ENCODE assay signal across 8 mouse cellular contexts in genomic region chr4:151863511-151863910, GRCm38 (mm10). TPM values are rescaled to one million over a fixed set of nuclear protein-coding genes. Genes with fewer than 3 reads are reported as not detected.
DNase-seq lines count a peak whose midpoint lies in the region; ATAC-seq lines count a peak whose summit lies in the region.

No protein-coding gene starts in this region.

- no peaks in the 10 kb centered on the region for H3K27me3 ChIP-seq in heart, embryonic 15.5 days
- no peaks in the 10 kb centered on the region; the same call in 1 of the 2 replicates for H3K27me3 ChIP-seq in embryonic facial prominence, embryonic 10.5 days (replicated peaks; ENCODE audit: low read depth, poor library complexity, severe bottlenecking)
- H3K27me3 ChIP-seq in hindbrain, embryonic 15.5 days = peaks cover 2% of the 10 kb centered on the region; the same call in 1 of the 2 replicates
- H3K27me3 ChIP-seq in midbrain, embryonic 14.5 days (ENCODE audit: control insufficient read depth, insufficient read depth, low read length) = no peaks in the 10 kb centered on the region

- H3K9me3 ChIP-seq in heart, embryonic 15.5 days (replicated peaks) = no peaks in the 10 kb centered on the region
- no peaks in the 10 kb centered on the region for H3K9me3 ChIP-seq in embryonic facial prominence, embryonic 10.5 days
- no peaks in the 10 kb centered on the region for H3K9me3 ChIP-seq in hindbrain, embryonic 15.5 days
- no peaks in the 10 kb centered on the region for H3K9me3 ChIP-seq in midbrain, embryonic 14.5 days (ENCODE audit: control insufficient read depth, low read length)

- DNase-seq in heart, adult 8-10 months (ENCODE audit: low spot score) = no peak
- DNase-seq in embryonic facial prominence, embryonic 10.5 days (ENCODE audit: low spot score) = no peak
- no peak for DNase-seq in midbrain, embryonic 14.5 days
- DNase-seq in embryo, embryonic 9.5 days (ENCODE audit: extremely low spot score) = no peak
- DNase-seq in ovary, postnatal 10 days (ENCODE audit: low spot score) = no peak
- no peak for DNase-seq in kidney, postnatal 4 days

- ATAC-seq in heart, embryonic 15.5 days (replicated peaks; ENCODE audit: insufficient number of reproducible peaks, insufficient read depth, low FRiP score, low read depth) = no peak
- no peak for ATAC-seq in hindbrain, embryonic 15.5 days (ENCODE audit: low FRiP score, low read depth)
- no peak for ATAC-seq in midbrain, embryonic 14.5 days (ENCODE audit: low FRiP score, low TSS enrichment)

- H3K4me3 ChIP-seq in heart, embryonic 15.5 days = peak overlapping the region; percentile 88
- peak overlapping the region; percentile 83 for H3K4me3 ChIP-seq in embryonic facial prominence, embryonic 10.5 days
- 0 out of 2 replicates have a peak overlapping the region, but pooled peaks have one; percentile 66 for H3K4me3 ChIP-seq in hindbrain, embryonic 15.5 days
- H3K4me3 ChIP-seq in midbrain, embryonic 14.5 days (replicated peaks; ENCODE audit: low read depth, low read length) = peak overlapping the region; percentile 64

- peak overlapping the region; percentile 98; the same call in 1 of the 2 replicates for H3K27ac ChIP-seq in heart, embryonic 15.5 days
- no peak overlapping the region for H3K27ac ChIP-seq in embryonic facial prominence, embryonic 10.5 days (replicated peaks)
- no peak overlapping the region for H3K27ac ChIP-seq in hindbrain, embryonic 15.5 days (replicated peaks)
- no peak overlapping the region for H3K27ac ChIP-seq in midbrain, embryonic 14.5 days (replicated peaks; ENCODE audit: low read depth, low read length)

- no peaks in the 10 kb centered on the region for H3K36me3 ChIP-seq in heart, embryonic 15.5 days
- H3K36me3 ChIP-seq in embryonic facial prominence, embryonic 10.5 days (replicated peaks) = peaks cover 5% of the 10 kb centered on the region; the same call in 1 of the 2 replicates
- H3K36me3 ChIP-seq in hindbrain, embryonic 15.5 days = no peaks in the 10 kb centered on the region
- peaks cover 2% of the 10 kb centered on the region; the same call in 1 of the 2 replicates for H3K36me3 ChIP-seq in midbrain, embryonic 14.5 days (ENCODE audit: control insufficient read depth, insufficient read depth, low read length)

- no peak overlapping the region for H3K9ac ChIP-seq in heart, embryonic 15.5 days
- 0 out of 2 replicates have a peak overlapping the region, but pooled peaks have one; percentile 55 for H3K9ac ChIP-seq in hindbrain, embryonic 15.5 days
- no peak overlapping the region for H3K9ac ChIP-seq in midbrain, embryonic 14.5 days (replicated peaks; ENCODE audit: low read length)

- 63% methylated on average over 9 of the region's 9 CpGs for WGBS in heart, embryonic 15.5 days
- 56% methylated on average over 9 of the region's 9 CpGs for WGBS in embryonic facial prominence, embryonic 10.5 days
- 61% methylated on average over 9 of the region's 9 CpGs for WGBS in hindbrain, embryonic 15.5 days
- 51% methylated on average over 9 of the region's 9 CpGs for WGBS in midbrain, embryonic 14.5 days

- peaks cover 24% of the 10 kb centered on the region for H3K4me1 ChIP-seq in heart, embryonic 15.5 days (replicated peaks)
- peaks cover 18% of the 10 kb centered on the region for H3K4me1 ChIP-seq in embryonic facial prominence, embryonic 10.5 days
- peaks cover 28% of the 10 kb centered on the region for H3K4me1 ChIP-seq in hindbrain, embryonic 15.5 days (replicated peaks)
- H3K4me1 ChIP-seq in midbrain, embryonic 14.5 days (ENCODE audit: control insufficient read depth, insufficient read depth, low read length) = peaks cover 15% of the 10 kb centered on the region; the same call in 1 of the 2 replicates

- H3K4me2 ChIP-seq in heart, embryonic 15.5 days = peak overlapping the region; percentile 88
- H3K4me2 ChIP-seq in hindbrain, embryonic 15.5 days = peak overlapping the region; percentile 87
- peak overlapping the region; percentile 65 for H3K4me2 ChIP-seq in midbrain, embryonic 14.5 days (ENCODE audit: low read length)

RNA-seq across cellular contexts. Expression of gene Camta1, which starts 1.8 kb away (rescaled TPM):
- 116 and 165 TPM in 2 replicates for polyA plus RNA-seq in heart, embryonic 15.5 days (2015; fragmentation: Nextera tagmentation; extraction: Ambion mirVana)
- 100 to 1,000 TPM; 185 to 232 (median 202) TPM for total RNA-seq in heart, adult 8-10 months (2022)
- 104 and 110 TPM in 2 replicates for polyA plus RNA-seq in embryonic facial prominence, embryonic 10.5 days (2016; fragmentation: Nextera tagmentation; extraction: Ambion mirVana)
- polyA plus RNA-seq in hindbrain, embryonic 15.5 days (2015; fragmentation: Nextera tagmentation; extraction: Ambion mirVana) = 150 and 162 TPM in 2 replicates
- polyA plus RNA-seq in midbrain, embryonic 14.5 days (2014; fragmentation: Nextera tagmentation; extraction: Ambion mirVana) = 157 and 164 TPM in 2 replicates
